Mouse (Mus musculus) erythroblast, embryonic 14.5 days (primary cell): ENCODE data around the gene Krtap3-1.

Experiments
- GATA1 ChIP-seq: IDR thresholded peaks from 2 replicates; pipeline ENCODE4 v1.6.1; 2012; ENCODE audit warnings: low read length, inconsistent platforms, mixed read lengths
- TAL1 ChIP-seq: IDR thresholded peaks from 3 replicates; pipeline ENCODE4 v1.6.1; 2012; ENCODE audit warnings: low read length, inconsistent platforms, mixed read lengths

DNA sequence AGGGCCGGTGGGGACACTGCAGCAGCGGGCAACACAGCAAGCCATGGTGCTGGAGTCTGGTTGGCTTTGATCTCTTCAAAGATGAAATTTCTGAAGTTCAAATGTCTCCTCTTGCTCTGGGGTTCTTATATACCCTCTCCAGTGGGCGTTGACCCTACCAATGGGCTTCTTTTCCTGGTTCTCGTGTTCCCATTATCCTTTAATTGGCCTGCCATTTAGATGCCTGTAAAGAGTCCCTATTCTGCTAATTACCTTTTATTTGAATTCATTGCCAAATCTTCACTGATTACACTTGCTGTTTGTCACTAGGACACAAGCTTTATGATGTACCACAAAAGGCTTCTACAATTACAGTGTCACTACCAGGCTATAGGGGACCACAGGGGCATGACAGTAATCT, 15.7 kb downstream of the Krtap3-1 start, which contains the start of gene Krtap3-3:
- TF ChIP-seq TAL1, result no peak
- TF ChIP-seq GATA1, result no peak
